Mouse (Mus musculus) gonadal fat pad, adult 2 months (tissue): ENCODE measurements around the gene Prl2b1. TPM values are rescaled to one million over a fixed set of nuclear protein-coding genes. Genes with fewer than 3 reads are reported as not detected.

Source experiments
- DNase-seq: peaks from one replicate; pipeline ENCODE4 v3.0.0-alpha.2; 2012; ENCODE audit warnings: low read depth
- polyA plus RNA-seq: library from polyadenylated mRNA; depleted of rRNA; stranded (reverse); fragments of >200 nt; gene quantifications from 2 replicates; pipeline ENCODE4 v1.2.3, GENCODE M21; 2012; rRNA removed

Gene Prl2b1
- polyA plus RNA-seq: not detected in 2 replicates

DNA sequence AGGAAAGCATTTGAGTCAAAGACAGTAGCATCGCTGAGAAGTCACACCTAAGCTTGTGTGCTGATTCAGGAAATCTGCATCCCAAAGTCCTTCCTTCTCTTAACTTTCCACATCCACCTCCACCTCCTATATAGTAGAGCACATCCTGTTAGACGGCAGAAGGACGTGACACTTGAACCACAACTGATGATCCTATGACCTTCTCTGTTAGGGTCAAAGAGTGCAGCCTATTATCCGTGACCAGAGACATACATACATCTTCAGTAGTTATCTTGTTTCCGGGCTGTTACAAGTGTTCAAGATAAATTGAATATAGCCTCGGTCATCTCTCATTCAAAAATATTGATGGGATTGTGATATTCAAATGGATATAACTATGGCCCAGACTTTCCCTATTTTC lies at the start of gene Prl2b1:
Gene Prl2b1 (minus strand): TSS at position 101 of the 400 bp plus-strand sequence.
- no peak for DNase-seq

- no peak for DNase-seq
Measured at GRCm38 (mm10) chr13:27438588-27438987, 47.9 kb upstream of the Prl2b1 start, which contains the start of gene Prl8a6. Gene Prl8a6, minus strand, starts transcription at chr13:27438688.

- no peak for DNase-seq
Measured at GRCm38 (mm10) chr13:27433159-27433558, 42.5 kb upstream of the Prl2b1 start.

DNA sequence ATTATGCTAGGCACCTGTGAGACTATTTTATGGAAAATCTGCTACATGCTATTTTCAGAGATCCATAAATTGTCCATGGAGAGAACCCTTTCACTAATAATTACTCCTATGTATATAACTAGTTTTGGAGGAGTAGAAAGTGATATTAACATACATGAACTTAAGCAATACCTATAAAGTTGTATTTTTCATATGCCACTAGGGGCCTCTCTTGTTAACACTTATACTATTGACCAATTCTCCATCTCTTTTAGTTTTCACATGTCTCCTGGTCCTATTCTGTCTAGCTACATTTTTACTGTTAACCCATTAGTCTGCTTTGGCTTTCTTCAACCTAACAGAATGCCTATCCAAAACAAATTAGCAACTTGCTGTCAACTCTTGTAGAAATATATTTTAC lies 23.0 kb upstream of the Prl2b1 start:
- DNase-seq: no peak

- no peak for DNase-seq
Measured at GRCm38 (mm10) chr13:27399061-27399724, 8.5 kb upstream of the Prl2b1 start.

DNA sequence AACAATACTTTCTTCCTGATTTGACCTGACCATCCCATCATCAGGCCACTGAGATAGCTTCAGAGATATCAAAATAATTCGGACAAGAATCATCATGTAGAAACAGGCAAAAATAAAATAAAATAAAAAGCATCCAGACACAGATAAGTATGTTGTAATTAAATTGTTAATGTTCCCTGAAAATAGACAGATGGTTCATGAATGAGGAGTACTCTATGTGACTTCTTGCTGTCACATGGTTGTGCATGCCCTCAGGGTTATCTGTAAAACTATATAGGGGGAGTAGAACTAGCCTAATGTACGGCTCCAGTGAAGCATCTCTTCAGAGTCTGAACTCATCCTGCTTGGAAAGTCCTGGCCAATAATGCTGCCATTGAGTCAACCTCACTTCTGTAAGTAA lies 45.3 kb downstream of the Prl2b1 start, which contains the start of gene Prl8a2:
Gene Prl8a2 (plus strand): TSS at position 301 of the 400 bp plus-strand sequence.
- no peak for DNase-seq

GRCm38 (mm10) chr13:27342733-27343275 lies 47.8 kb downstream of the Prl2b1 start:
- no peak for DNase-seq

DNA sequence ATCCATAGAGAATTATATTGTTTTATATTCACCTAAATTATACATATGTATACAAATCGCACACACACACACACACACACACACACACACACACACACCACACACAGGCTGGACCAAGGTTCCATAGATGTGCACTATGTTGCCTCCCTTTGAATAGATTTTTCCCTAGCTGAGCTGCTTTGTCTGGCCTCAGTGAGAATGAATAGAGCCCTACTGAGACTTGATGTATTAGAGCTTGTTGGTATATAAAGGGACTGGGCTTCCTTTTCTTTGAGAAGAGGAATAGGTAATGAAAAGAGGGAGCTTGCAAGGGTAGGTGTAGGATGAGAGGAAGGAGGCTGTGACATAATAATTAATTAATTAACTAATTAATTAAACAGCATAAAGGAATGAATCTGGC lies 55.7 kb downstream of the Prl2b1 start:
- DNase-seq: no peak

Other genes with a start within 250 kb of the Prl2b1 start
- not detected in 2 replicates for gene Prl3d3, start 234.1 kb downstream of the Prl2b1 start, polyA plus RNA-seq
- not detected in 2 replicates for gene Prl3c1, start 194.2 kb downstream of the Prl2b1 start, polyA plus RNA-seq
- gene Prl3b1, start 149.0 kb downstream of the Prl2b1 start, polyA plus RNA-seq: not detected in 2 replicates
- not detected in 2 replicates for gene Prl3a1, start 131.4 kb downstream of the Prl2b1 start, polyA plus RNA-seq
- not detected in 2 replicates for gene Prl6a1, start 78.2 kb downstream of the Prl2b1 start, polyA plus RNA-seq
- not detected in 2 replicates for gene Prl8a2, start 45.2 kb downstream of the Prl2b1 start, polyA plus RNA-seq
- not detected in 2 replicates for gene Prl8a6, start 47.8 kb upstream of the Prl2b1 start, polyA plus RNA-seq
- not detected in 2 replicates for gene Prl8a8, start 122.4 kb upstream of the Prl2b1 start, polyA plus RNA-seq
- gene Prl8a9, start 173.8 kb upstream of the Prl2b1 start, polyA plus RNA-seq: not detected in 2 replicates
- not detected in 2 replicates for gene Prl8a1, start 191.3 kb upstream of the Prl2b1 start, polyA plus RNA-seq
- gene Prl7b1, start 219.7 kb upstream of the Prl2b1 start, polyA plus RNA-seq: not detected in 2 replicates